35 mouse cellular contexts compared by ENCODE assay signal in the genomic region with DNA sequence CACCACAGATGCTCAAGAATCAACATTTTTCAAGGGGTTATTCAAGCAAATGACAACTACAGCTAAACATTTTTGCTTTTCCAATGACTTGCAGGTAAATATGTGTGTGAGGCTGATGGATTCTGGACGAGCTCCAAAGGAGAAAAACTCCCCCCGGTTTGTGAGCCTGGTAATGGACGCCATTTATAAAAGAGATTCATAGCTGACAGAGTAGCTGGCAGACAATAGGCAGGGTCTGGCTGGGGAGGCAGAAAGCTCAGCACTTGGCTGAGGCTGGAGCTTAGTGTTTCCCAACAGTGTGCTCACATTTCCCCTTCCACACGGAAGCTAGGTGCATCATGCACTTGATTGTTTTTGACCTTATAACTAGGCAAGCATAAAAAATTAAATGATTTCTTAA. TPM values are rescaled to one million over a fixed set of nuclear protein-coding genes. Genes with fewer than 3 reads are reported as not detected.
DNase-seq lines count a peak whose midpoint lies in the region; ATAC-seq and TF ChIP-seq lines count a peak whose summit lies in the region.
"Had no signal": no experiment of that assay in that cellular context is flagged by ENCODE, and none has a peak within 500 bp of the region (broad histone marks: within the 10 kb centered on the region; RNA-seq: fewer than 3 reads in every experiment).

No protein-coding gene starts in this region.

- H3K27ac ChIP-seq in forebrain, embryonic 16.5 days (ENCODE audit: low read length) = peak overlapping the region; percentile 6; the same call in 1 of the 2 replicates
- H3K27ac ChIP-seq in forebrain, postnatal 0 days (ENCODE audit: low read depth, low read length) = no peak overlapping the region
- 0 out of 2 replicates have a peak overlapping the region, but pooled peaks have one; percentile 6 for H3K27ac ChIP-seq in hindbrain, embryonic 15.5 days (replicated peaks)
- H3K27ac ChIP-seq in hindbrain, embryonic 12.5 days = no peak overlapping the region
- H3K27ac ChIP-seq in liver, embryonic 11.5 days (ENCODE audit: low read depth, low read length) = no peak overlapping the region
- H3K27ac ChIP-seq in liver, postnatal 0 days (ENCODE audit: low read depth) = no peak overlapping the region
- H3K27ac ChIP-seq in neural tube, embryonic 14.5 days (ENCODE audit: low read depth, low read length) = peak overlapping the region; percentile 22; the same call in 1 of the 2 replicates
- H3K27ac ChIP-seq: embryonic facial prominence, embryonic 12.5 days; heart, adult 2 months; kidney, embryonic 15.5 days; liver, embryonic 13.5 days; macrophage; midbrain, embryonic 13.5 days had no signal

- no peaks in the 10 kb centered on the region for H3K27me3 ChIP-seq in forebrain, embryonic 16.5 days (replicated peaks; ENCODE audit: control insufficient read depth, insufficient read depth, low read length)
- H3K27me3 ChIP-seq in forebrain, postnatal 0 days (ENCODE audit: insufficient read depth, low read length) = no peaks in the 10 kb centered on the region
- no peaks in the 10 kb centered on the region for H3K27me3 ChIP-seq in hindbrain, embryonic 15.5 days
- no peaks in the 10 kb centered on the region for H3K27me3 ChIP-seq in hindbrain, embryonic 12.5 days
- no peaks in the 10 kb centered on the region for H3K27me3 ChIP-seq in liver, embryonic 11.5 days (replicated peaks; ENCODE audit: control insufficient read depth, insufficient read depth, low read length)
- no peaks in the 10 kb centered on the region for H3K27me3 ChIP-seq in liver, postnatal 0 days (ENCODE audit: insufficient read depth, low read length)
- no peaks in the 10 kb centered on the region for H3K27me3 ChIP-seq in neural tube, embryonic 14.5 days (ENCODE audit: control insufficient read depth, insufficient read depth, low read length)
- H3K27me3 ChIP-seq: embryonic facial prominence, embryonic 12.5 days; kidney, embryonic 15.5 days; liver, embryonic 13.5 days; midbrain, embryonic 13.5 days had no signal

- no peak for ATAC-seq in forebrain, embryonic 16.5 days
- ATAC-seq in forebrain, postnatal 0 days = no peak
- no peak for ATAC-seq in hindbrain, embryonic 15.5 days (ENCODE audit: low FRiP score, low read depth)
- ATAC-seq in hindbrain, embryonic 12.5 days (ENCODE audit: low FRiP score) = no peak
- no peak for ATAC-seq in liver, embryonic 11.5 days (replicated peaks; ENCODE audit: low FRiP score)
- ATAC-seq in liver, postnatal 0 days = no peak
- no peak for ATAC-seq in neural tube, embryonic 14.5 days (ENCODE audit: low read depth)
- ATAC-seq: activated CD4-positive, CD25-positive, alpha-beta regulatory T cell, adult 4 months; midbrain, embryonic 13.5 days had no signal

- no peak overlapping the region for H3K4me3 ChIP-seq in forebrain, embryonic 16.5 days (replicated peaks; ENCODE audit: low read length)
- H3K4me3 ChIP-seq in forebrain, postnatal 0 days (ENCODE audit: low read depth, low read length) = no peak overlapping the region
- H3K4me3 ChIP-seq in hindbrain, embryonic 15.5 days = no peak overlapping the region
- no peak overlapping the region for H3K4me3 ChIP-seq in hindbrain, embryonic 12.5 days
- no peak overlapping the region for H3K4me3 ChIP-seq in liver, embryonic 11.5 days (ENCODE audit: low read depth, low read length)
- no peak overlapping the region for H3K4me3 ChIP-seq in liver, postnatal 0 days (ENCODE audit: low read depth, low read length)
- no peak overlapping the region for H3K4me3 ChIP-seq in neural tube, embryonic 14.5 days (ENCODE audit: low read depth, low read length)
- H3K4me3 ChIP-seq: embryonic facial prominence, embryonic 12.5 days; heart, adult 2 months; kidney, embryonic 15.5 days; liver, embryonic 13.5 days; midbrain, embryonic 13.5 days had no signal

- H3K4me1 ChIP-seq in forebrain, embryonic 16.5 days (replicated peaks; ENCODE audit: control insufficient read depth, insufficient read depth, low read length) = 0 out of 2 replicates have a peak, but pooled peaks cover 2% of the 10 kb centered on the region
- no peaks in the 10 kb centered on the region for H3K4me1 ChIP-seq in forebrain, postnatal 0 days (ENCODE audit: insufficient read depth)
- H3K4me1 ChIP-seq in hindbrain, embryonic 15.5 days (replicated peaks) = peaks cover 22% of the 10 kb centered on the region
- H3K4me1 ChIP-seq in hindbrain, embryonic 12.5 days = peaks cover 4% of the 10 kb centered on the region; the same call in 1 of the 2 replicates
- no peaks in the 10 kb centered on the region for H3K4me1 ChIP-seq in liver, embryonic 11.5 days (replicated peaks; ENCODE audit: control insufficient read depth, insufficient read depth, low read length)
- no peaks in the 10 kb centered on the region for H3K4me1 ChIP-seq in liver, postnatal 0 days (ENCODE audit: insufficient read depth)
- peaks cover 7% of the 10 kb centered on the region; the same call in 1 of the 2 replicates for H3K4me1 ChIP-seq in neural tube, embryonic 14.5 days (ENCODE audit: control insufficient read depth, insufficient read depth, low read length)
- H3K4me1 ChIP-seq: embryonic facial prominence, embryonic 12.5 days had no signal

- TF ChIP-seq EP300 in liver, postnatal 0 days (IDR thresholded peaks at IDR 0.05; ENCODE audit: low read depth) = no peak

- WGBS in forebrain, embryonic 16.5 days = 26% methylated on average over 4 of the region's 4 CpGs
- 31% methylated on average over 4 of the region's 4 CpGs for WGBS in forebrain, postnatal 0 days
- 32% methylated on average over 4 of the region's 4 CpGs for WGBS in hindbrain, embryonic 15.5 days
- 56% methylated on average over 4 of the region's 4 CpGs for WGBS in hindbrain, embryonic 12.5 days
- WGBS in liver, embryonic 11.5 days = 67% methylated on average over 4 of the region's 4 CpGs
- 68% methylated on average over 4 of the region's 4 CpGs for WGBS in liver, postnatal 0 days (ENCODE audit: insufficient replicate concordance)
- 23% methylated on average over 4 of the region's 4 CpGs for WGBS in neural tube, embryonic 14.5 days

- H3K9ac ChIP-seq in forebrain, embryonic 16.5 days (replicated peaks; ENCODE audit: low read depth, low read length) = no peak overlapping the region
- H3K9ac ChIP-seq in forebrain, postnatal 0 days = no peak overlapping the region
- no peak overlapping the region for H3K9ac ChIP-seq in hindbrain, embryonic 15.5 days
- no peak overlapping the region for H3K9ac ChIP-seq in hindbrain, embryonic 12.5 days
- H3K9ac ChIP-seq in liver, embryonic 11.5 days (ENCODE audit: low read depth, low read length) = no peak overlapping the region
- no peak overlapping the region for H3K9ac ChIP-seq in liver, postnatal 0 days (replicated peaks)
- no peak overlapping the region for H3K9ac ChIP-seq in neural tube, embryonic 14.5 days (replicated peaks; ENCODE audit: low read depth, low read length)
- H3K9ac ChIP-seq: embryonic facial prominence, embryonic 12.5 days; kidney, embryonic 15.5 days; liver, embryonic 13.5 days; midbrain, embryonic 13.5 days had no signal

- no peak overlapping the region for H3K4me2 ChIP-seq in forebrain, embryonic 16.5 days (ENCODE audit: low read length)
- H3K4me2 ChIP-seq in forebrain, postnatal 0 days (ENCODE audit: low read depth) = no peak overlapping the region
- H3K4me2 ChIP-seq in hindbrain, embryonic 15.5 days = no peak overlapping the region
- no peak overlapping the region for H3K4me2 ChIP-seq in hindbrain, embryonic 12.5 days (replicated peaks)
- no peak overlapping the region for H3K4me2 ChIP-seq in liver, embryonic 11.5 days
- no peak overlapping the region for H3K4me2 ChIP-seq in liver, postnatal 0 days (ENCODE audit: low read depth, low read length)
- H3K4me2 ChIP-seq in neural tube, embryonic 14.5 days (ENCODE audit: low read depth, low read length) = no peak overlapping the region
- H3K4me2 ChIP-seq: embryonic facial prominence, embryonic 12.5 days; kidney, embryonic 15.5 days; liver, embryonic 13.5 days; midbrain, embryonic 13.5 days had no signal

- peaks cover 22% of the 10 kb centered on the region for H3K36me3 ChIP-seq in forebrain, embryonic 16.5 days (ENCODE audit: control insufficient read depth, insufficient read depth)
- H3K36me3 ChIP-seq in forebrain, postnatal 0 days (ENCODE audit: insufficient read depth) = peaks cover 28% of the 10 kb centered on the region
- peaks cover 25% of the 10 kb centered on the region for H3K36me3 ChIP-seq in hindbrain, embryonic 15.5 days
- H3K36me3 ChIP-seq in hindbrain, embryonic 12.5 days = peaks cover 52% of the 10 kb centered on the region
- peaks cover 25% of the 10 kb centered on the region for H3K36me3 ChIP-seq in liver, embryonic 11.5 days (ENCODE audit: control insufficient read depth, insufficient read depth, low read length)
- H3K36me3 ChIP-seq in liver, postnatal 0 days (replicated peaks; ENCODE audit: insufficient read depth, low read length) = peaks cover 51% of the 10 kb centered on the region
- peaks cover 16% of the 10 kb centered on the region for H3K36me3 ChIP-seq in neural tube, embryonic 14.5 days (ENCODE audit: control insufficient read depth, insufficient read depth, low read length)

- no peak for DNase-seq in forebrain, postnatal 0 days
- peak; percentile 31 for DNase-seq in liver, embryonic 11.5 days (ENCODE audit: low spot score)
- DNase-seq in liver, postnatal 0 days = no peak
- DNase-seq in B cell, adult 2 months = no peak
- DNase-seq: adrenal gland, adult 2 months; adrenal gland, postnatal 36 days; cerebellum, adult 2 months; embryo, embryonic 11 days; heart, adult 2 months; heart, postnatal 14 days; kidney, adult 11 months; layer of hippocampus, postnatal 36 days; left cerebral cortex, postnatal 4 days; liver, embryonic 13.5 days; lung, adult 2 months; lung, postnatal 10 days; retina, postnatal 1 day; right cerebral cortex, postnatal 14 days; thymus, postnatal 4 days had no signal

- TF ChIP-seq CTCF in forebrain, postnatal 0 days (IDR thresholded peaks at IDR 0.05; ENCODE audit: low read depth) = no peak
- no peak for TF ChIP-seq CTCF in liver, postnatal 0 days (IDR thresholded peaks at IDR 0.05; ENCODE audit: low read depth)

- no peaks in the 10 kb centered on the region for H3K9me3 ChIP-seq in forebrain, embryonic 16.5 days (ENCODE audit: control insufficient read depth, low read length)
- H3K9me3 ChIP-seq in forebrain, postnatal 0 days (ENCODE audit: low read length) = no peaks in the 10 kb centered on the region
- H3K9me3 ChIP-seq in hindbrain, embryonic 15.5 days = no peaks in the 10 kb centered on the region
- H3K9me3 ChIP-seq in hindbrain, embryonic 12.5 days (replicated peaks) = no peaks in the 10 kb centered on the region
- no peaks in the 10 kb centered on the region for H3K9me3 ChIP-seq in liver, embryonic 11.5 days (ENCODE audit: control insufficient read depth, low read length)
- no peaks in the 10 kb centered on the region for H3K9me3 ChIP-seq in liver, postnatal 0 days (ENCODE audit: low read length)
- no peaks in the 10 kb centered on the region for H3K9me3 ChIP-seq in neural tube, embryonic 14.5 days (ENCODE audit: control insufficient read depth, low read length)
- H3K9me3 ChIP-seq: embryonic facial prominence, embryonic 12.5 days; kidney, embryonic 15.5 days; liver, embryonic 13.5 days; midbrain, embryonic 13.5 days had no signal

RNA-seq across cellular contexts. Expression of a gene that starts 10.2 kb away (rescaled TPM):
- polyA plus RNA-seq in forebrain, embryonic 16.5 days (2015; fragmentation: Nextera tagmentation; extraction: Ambion mirVana) = 0.56 and 1.0 TPM in 2 replicates
- total RNA-seq in forebrain, postnatal 0 days (2014; rRNA removed) = 0.24 TPM in 1 of 2 replicates, not detected in the other
- 0.26 TPM in 1 of 2 replicates, not detected in the other for polyA plus RNA-seq in forebrain, postnatal 0 days (2015; fragmentation: Nextera tagmentation; extraction: Ambion mirVana)
- polyA plus RNA-seq in hindbrain, embryonic 15.5 days (2015; fragmentation: Nextera tagmentation; extraction: Ambion mirVana) = 0.43 and 1.2 TPM in 2 replicates
- 0.44 and 0.45 TPM in 2 replicates for polyA plus RNA-seq in hindbrain, embryonic 12.5 days (2016; fragmentation: Nextera tagmentation; extraction: Ambion mirVana)
- 5.0 and 6.8 TPM in 2 replicates for polyA plus RNA-seq in liver, embryonic 11.5 days (2014; fragmentation: Nextera tagmentation; extraction: Ambion mirVana)
- polyA plus RNA-seq in liver, postnatal 0 days (2015; fragmentation: Nextera tagmentation; extraction: Ambion mirVana) = 109 and 112 TPM in 2 replicates
- 0.64 and 1.8 TPM in 2 replicates for polyA plus RNA-seq in neural tube, embryonic 14.5 days (2014; fragmentation: Nextera tagmentation; extraction: Ambion mirVana)
- polyA plus RNA-seq: activated CD4-positive, CD25-positive, alpha-beta regulatory T cell, adult 4 months; heart, embryonic 14.5 days; large intestine, adult 2 months; stomach, embryonic 14.5 days had no signal

RNA-seq across cellular contexts. Expression of a gene that starts 14.3 kb away (rescaled TPM):
- polyA plus RNA-seq in forebrain, embryonic 16.5 days (2015; fragmentation: Nextera tagmentation; extraction: Ambion mirVana) = 277 and 319 TPM in 2 replicates
- total RNA-seq in forebrain, postnatal 0 days (2014; rRNA removed) = 107 and 159 TPM in 2 replicates
- 101 and 104 TPM in 2 replicates for polyA plus RNA-seq in forebrain, postnatal 0 days (2015; fragmentation: Nextera tagmentation; extraction: Ambion mirVana)
- 167 and 192 TPM in 2 replicates for polyA plus RNA-seq in hindbrain, embryonic 15.5 days (2015; fragmentation: Nextera tagmentation; extraction: Ambion mirVana)
- polyA plus RNA-seq in hindbrain, embryonic 12.5 days (2016; fragmentation: Nextera tagmentation; extraction: Ambion mirVana) = 333 and 353 TPM in 2 replicates
- polyA plus RNA-seq in liver, embryonic 11.5 days (2014; fragmentation: Nextera tagmentation; extraction: Ambion mirVana) = 226 and 230 TPM in 2 replicates
- polyA plus RNA-seq in liver, postnatal 0 days (2015; fragmentation: Nextera tagmentation; extraction: Ambion mirVana) = 73.4 and 76.7 TPM in 2 replicates
- polyA plus RNA-seq in neural tube, embryonic 14.5 days (2014; fragmentation: Nextera tagmentation; extraction: Ambion mirVana) = 78.3 and 85.0 TPM in 2 replicates

RNA-seq across cellular contexts. Expression of a gene that starts 21.3 kb away (rescaled TPM):
- 187 and 190 TPM in 2 replicates for polyA plus RNA-seq in forebrain, embryonic 16.5 days (2015; fragmentation: Nextera tagmentation; extraction: Ambion mirVana)
- total RNA-seq in forebrain, postnatal 0 days (2014; rRNA removed) = 59.9 and 60.3 TPM in 2 replicates
- 199 and 232 TPM in 2 replicates for polyA plus RNA-seq in forebrain, postnatal 0 days (2015; fragmentation: Nextera tagmentation; extraction: Ambion mirVana)
- 181 and 194 TPM in 2 replicates for polyA plus RNA-seq in hindbrain, embryonic 15.5 days (2015; fragmentation: Nextera tagmentation; extraction: Ambion mirVana)
- polyA plus RNA-seq in hindbrain, embryonic 12.5 days (2016; fragmentation: Nextera tagmentation; extraction: Ambion mirVana) = 143 and 148 TPM in 2 replicates
- 510 and 529 TPM in 2 replicates for polyA plus RNA-seq in liver, embryonic 11.5 days (2014; fragmentation: Nextera tagmentation; extraction: Ambion mirVana)
- polyA plus RNA-seq in liver, postnatal 0 days (2015; fragmentation: Nextera tagmentation; extraction: Ambion mirVana) = 71.2 and 75.2 TPM in 2 replicates
- 186 and 189 TPM in 2 replicates for polyA plus RNA-seq in neural tube, embryonic 14.5 days (2014; fragmentation: Nextera tagmentation; extraction: Ambion mirVana)

RNA-seq across cellular contexts. Expression of a gene that starts 30.6 kb away (rescaled TPM):
- polyA plus RNA-seq in forebrain, embryonic 16.5 days (2015; fragmentation: Nextera tagmentation; extraction: Ambion mirVana) = not detected in 2 replicates
- not detected in 2 replicates for total RNA-seq in forebrain, postnatal 0 days (2014; rRNA removed)
- not detected in 2 replicates for polyA plus RNA-seq in forebrain, postnatal 0 days (2015; fragmentation: Nextera tagmentation; extraction: Ambion mirVana)
- polyA plus RNA-seq in hindbrain, embryonic 15.5 days (2015; fragmentation: Nextera tagmentation; extraction: Ambion mirVana) = not detected in 2 replicates
- polyA plus RNA-seq in hindbrain, embryonic 12.5 days (2016; fragmentation: Nextera tagmentation; extraction: Ambion mirVana) = not detected in 2 replicates
- not detected in 2 replicates for polyA plus RNA-seq in liver, embryonic 11.5 days (2014; fragmentation: Nextera tagmentation; extraction: Ambion mirVana)
- not detected in 2 replicates for polyA plus RNA-seq in liver, postnatal 0 days (2015; fragmentation: Nextera tagmentation; extraction: Ambion mirVana)
- polyA plus RNA-seq in neural tube, embryonic 14.5 days (2014; fragmentation: Nextera tagmentation; extraction: Ambion mirVana) = not detected in 2 replicates
- total RNA-seq: adrenal gland, adult 2 months; adrenal gland, postnatal 36 days; layer of hippocampus, postnatal 36 days; left cerebral cortex, postnatal 4 days; megakaryocyte-erythroid progenitor cell, adult 5-6 weeks had no signal
- polyA plus RNA-seq: activated CD4-positive, CD25-positive, alpha-beta regulatory T cell, adult 4 months; embryonic facial prominence, embryonic 12.5 days; frontal cortex, adult 2 months; kidney, embryonic 15.5 days; large intestine, adult 2 months; liver, embryonic 13.5 days; macrophage; midbrain, embryonic 13.5 days; neural tube, embryonic 11.5 days; stomach, embryonic 14.5 days; thymus, postnatal 0 days had no signal

RNA-seq across cellular contexts. Expression of a gene that starts 54.3 kb away (rescaled TPM):
- polyA plus RNA-seq in forebrain, embryonic 16.5 days (2015; fragmentation: Nextera tagmentation; extraction: Ambion mirVana) = 105 and 107 TPM in 2 replicates
- 70.4 and 80.0 TPM in 2 replicates for total RNA-seq in forebrain, postnatal 0 days (2014; rRNA removed)
- polyA plus RNA-seq in forebrain, postnatal 0 days (2015; fragmentation: Nextera tagmentation; extraction: Ambion mirVana) = 75.3 and 76.8 TPM in 2 replicates
- polyA plus RNA-seq in hindbrain, embryonic 15.5 days (2015; fragmentation: Nextera tagmentation; extraction: Ambion mirVana) = 88.5 and 91.7 TPM in 2 replicates
- 92.3 and 97.6 TPM in 2 replicates for polyA plus RNA-seq in hindbrain, embryonic 12.5 days (2016; fragmentation: Nextera tagmentation; extraction: Ambion mirVana)
- 92.4 and 98.2 TPM in 2 replicates for polyA plus RNA-seq in liver, embryonic 11.5 days (2014; fragmentation: Nextera tagmentation; extraction: Ambion mirVana)
- polyA plus RNA-seq in liver, postnatal 0 days (2015; fragmentation: Nextera tagmentation; extraction: Ambion mirVana) = 15.4 and 17.5 TPM in 2 replicates
- 89.1 and 97.9 TPM in 2 replicates for polyA plus RNA-seq in neural tube, embryonic 14.5 days (2014; fragmentation: Nextera tagmentation; extraction: Ambion mirVana)

Comparison
In these comparisons a context has a peak if more than half of its experiments do, and no peak if none do; other contexts are left out.
1. H3K27ac ChIP-seq: peak in forebrain, embryonic 16.5 days (single experiment), hindbrain, embryonic 15.5 days (single experiment) and neural tube, embryonic 14.5 days (single experiment); none in forebrain, postnatal 0 days (single experiment), hindbrain, embryonic 12.5 days (single experiment), liver, embryonic 11.5 days (single experiment) and liver, postnatal 0 days (single experiment).
2. RNA of a gene that starts 10.2 kb away (polyA plus RNA-seq): 109 to 112 TPM in liver, postnatal 0 days; 5.0 to 6.8 TPM in liver, embryonic 11.5 days, 0.64 to 1.8 TPM in neural tube, embryonic 14.5 days, 0.43 to 1.2 TPM in hindbrain, embryonic 15.5 days, 0.56 to 1.0 TPM in forebrain, embryonic 16.5 days, 0.44 to 0.45 TPM in hindbrain, embryonic 12.5 days and 0.26 TPM in forebrain, postnatal 0 days; every median in the first group is over 10 times any median in the second.